Mouse (Mus musculus): ENCODE results near the gene Gpc4. TPM values are rescaled to one million over a fixed set of nuclear protein-coding genes. Genes with fewer than 3 reads are reported as not detected.

Gene Gpc4
- polyA plus RNA-seq, 1 experiment = 1.6 TPM

- Histone ChIP-seq H3K27me3 (replicated peaks) (peaks cover 17% of the 10 kb centered on the region), H3K9me3 (peaks cover 3% of the 10 kb centered on the region), H3K4me3 (replicated peaks) (no peak overlapping the region), H3K4me1 (no peaks in the 10 kb centered on the region), H3K36me3 (replicated peaks; ENCODE audit: low read length) (no peaks in the 10 kb centered on the region)
- TF ChIP-seq FLI1 (IDR thresholded peaks at IDR 0.05; ENCODE audit: low read length) (no peak), GATA1 (IDR thresholded peaks at IDR 0.05; ENCODE audit: borderline replicate concordance, low read length) (no peak)
Observed at GRCm38 (mm10) chrX:52113651-52114050, 51.4 kb downstream of the Gpc4 start.

GRCm38 (mm10) chrX:52109663-52110062, 55.4 kb downstream of the Gpc4 start:
- H3K9me3 ChIP-seq = peaks cover 3% of the 10 kb centered on the region

GRCm38 (mm10) chrX:52108966-52109365, 56.1 kb downstream of the Gpc4 start:
- Histone ChIP-seq H3K4me3 (replicated peaks) (no peak overlapping the region), H3K36me3 (replicated peaks; ENCODE audit: low read length) (no peaks in the 10 kb centered on the region), H3K9me3 (peaks cover 3% of the 10 kb centered on the region), H3K27me3 (replicated peaks) (peaks cover 10% of the 10 kb centered on the region), H3K4me1 (no peaks in the 10 kb centered on the region)
- TF ChIP-seq FLI1 (IDR thresholded peaks at IDR 0.05; ENCODE audit: low read length) (no peak), GATA1 (IDR thresholded peaks at IDR 0.05; ENCODE audit: borderline replicate concordance, low read length) (no peak)

More at GRCm38 (mm10) chrX:52109663-52110062, 55.4 kb downstream of the Gpc4 start:
- no peaks in the 10 kb centered on the region for H3K36me3 ChIP-seq (replicated peaks; ENCODE audit: low read length)
- peaks cover 10% of the 10 kb centered on the region for H3K27me3 ChIP-seq (replicated peaks)
- no peak overlapping the region for H3K4me3 ChIP-seq (replicated peaks)
- TF ChIP-seq FLI1 (IDR thresholded peaks at IDR 0.05; ENCODE audit: low read length) (no peak), GATA1 (IDR thresholded peaks at IDR 0.05; ENCODE audit: borderline replicate concordance, low read length) (no peak)
- no peaks in the 10 kb centered on the region for H3K4me1 ChIP-seq

- no peak overlapping the region for H3K4me3 ChIP-seq (replicated peaks)
- no peaks in the 10 kb centered on the region for H3K9me3 ChIP-seq
- TF ChIP-seq GATA1 (IDR thresholded peaks at IDR 0.05; ENCODE audit: borderline replicate concordance, low read length) (no peak), FLI1 (IDR thresholded peaks at IDR 0.05; ENCODE audit: low read length) (no peak)
- no peaks in the 10 kb centered on the region for H3K27me3 ChIP-seq (replicated peaks)
- H3K36me3 ChIP-seq (replicated peaks; ENCODE audit: low read length) = no peaks in the 10 kb centered on the region
- H3K4me1 ChIP-seq = no peaks in the 10 kb centered on the region
Observed at GRCm38 (mm10) chrX:52103771-52104170, 61.3 kb downstream of the Gpc4 start.

GRCm38 (mm10) chrX:52101940-52102339, 63.1 kb downstream of the Gpc4 start:
- Histone ChIP-seq H3K27me3 (replicated peaks) (no peaks in the 10 kb centered on the region), H3K4me3 (replicated peaks) (no peak overlapping the region), H3K4me1 (no peaks in the 10 kb centered on the region), H3K9me3 (no peaks in the 10 kb centered on the region), H3K36me3 (replicated peaks; ENCODE audit: low read length) (no peaks in the 10 kb centered on the region)
- TF ChIP-seq FLI1 (IDR thresholded peaks at IDR 0.05; ENCODE audit: low read length) (no peak), GATA1 (IDR thresholded peaks at IDR 0.05; ENCODE audit: borderline replicate concordance, low read length) (no peak)

- Histone ChIP-seq H3K4me1 (no peaks in the 10 kb centered on the region), H3K36me3 (replicated peaks; ENCODE audit: low read length) (no peaks in the 10 kb centered on the region), H3K4me3 (replicated peaks) (no peak overlapping the region), H3K9me3 (no peaks in the 10 kb centered on the region), H3K27me3 (replicated peaks) (no peaks in the 10 kb centered on the region)
- TF ChIP-seq GATA1 (IDR thresholded peaks at IDR 0.05; ENCODE audit: borderline replicate concordance, low read length) (no peak), FLI1 (IDR thresholded peaks at IDR 0.05; ENCODE audit: low read length) (no peak)
Observed at GRCm38 (mm10) chrX:52101445-52101844, 63.6 kb downstream of the Gpc4 start.

- no peaks in the 10 kb centered on the region for H3K9me3 ChIP-seq
- no peak overlapping the region for H3K4me3 ChIP-seq (replicated peaks)
- H3K36me3 ChIP-seq (replicated peaks; ENCODE audit: low read length) = no peaks in the 10 kb centered on the region
- H3K27me3 ChIP-seq (replicated peaks) = no peaks in the 10 kb centered on the region
- TF ChIP-seq GATA1 (IDR thresholded peaks at IDR 0.05; ENCODE audit: borderline replicate concordance, low read length) = no peak
- TF ChIP-seq FLI1 (IDR thresholded peaks at IDR 0.05; ENCODE audit: low read length) = no peak
- H3K4me1 ChIP-seq = no peaks in the 10 kb centered on the region
Observed at GRCm38 (mm10) chrX:52087726-52088348, 77.2 kb downstream of the Gpc4 start.

- H3K27me3 ChIP-seq (replicated peaks) = no peaks in the 10 kb centered on the region
- no peaks in the 10 kb centered on the region for H3K4me1 ChIP-seq
- H3K4me3 ChIP-seq (replicated peaks) = no peak overlapping the region
- H3K9me3 ChIP-seq = no peaks in the 10 kb centered on the region
- TF ChIP-seq GATA1 (IDR thresholded peaks at IDR 0.05; ENCODE audit: borderline replicate concordance, low read length) (no peak), FLI1 (IDR thresholded peaks at IDR 0.05; ENCODE audit: low read length) (no peak)
- no peaks in the 10 kb centered on the region for H3K36me3 ChIP-seq (replicated peaks; ENCODE audit: low read length)
Observed at GRCm38 (mm10) chrX:52086885-52087573, 78.0 kb downstream of the Gpc4 start.

GRCm38 (mm10) chrX:52083557-52083956, 81.5 kb downstream of the Gpc4 start:
- Histone ChIP-seq H3K27me3 (replicated peaks) (no peaks in the 10 kb centered on the region), H3K4me1 (no peaks in the 10 kb centered on the region), H3K9me3 (no peaks in the 10 kb centered on the region), H3K36me3 (replicated peaks; ENCODE audit: low read length) (no peaks in the 10 kb centered on the region), H3K4me3 (replicated peaks) (no peak overlapping the region)
- TF ChIP-seq GATA1 (IDR thresholded peaks at IDR 0.05; ENCODE audit: borderline replicate concordance, low read length) = no peak

GRCm38 (mm10) chrX:52072410-52072809, 92.6 kb downstream of the Gpc4 start:
- Histone ChIP-seq H3K4me3 (replicated peaks) (no peak overlapping the region), H3K9me3 (no peaks in the 10 kb centered on the region), H3K4me1 (no peaks in the 10 kb centered on the region), H3K36me3 (replicated peaks; ENCODE audit: low read length) (no peaks in the 10 kb centered on the region), H3K27me3 (replicated peaks) (peaks cover 5% of the 10 kb centered on the region)
- TF ChIP-seq FLI1 (IDR thresholded peaks at IDR 0.05; ENCODE audit: low read length) = no peak
- TF ChIP-seq GATA1 (IDR thresholded peaks at IDR 0.05; ENCODE audit: borderline replicate concordance, low read length) = no peak
